Mouse (Mus musculus): Measurements from ENCODE around the gene Mlh1. TPM values are rescaled to one million over a fixed set of nuclear protein-coding genes. Genes with fewer than 3 reads are reported as not detected.

Gene Mlh1
- total RNA-seq, 2 experiments from 2014 or later: 4.4 to 8.7 TPM

DNA sequence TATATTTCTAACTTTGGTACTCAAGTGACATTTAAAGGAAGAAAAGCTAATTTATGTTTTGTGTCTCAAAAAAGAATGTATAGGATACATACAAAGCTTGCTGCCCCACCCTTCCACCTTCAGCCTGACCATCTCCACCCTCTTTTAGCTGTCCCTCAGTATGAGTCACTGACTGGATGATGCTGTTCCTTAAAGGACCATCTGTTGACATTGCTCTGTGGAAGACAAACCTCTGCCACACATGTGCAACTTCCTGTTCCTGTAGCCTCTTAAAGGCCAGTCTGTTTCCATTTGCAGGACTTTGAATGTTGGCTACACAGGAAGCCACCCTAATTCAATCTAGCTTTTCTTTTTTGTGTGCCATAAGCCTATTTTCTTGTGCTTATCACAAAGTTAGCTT, 55.2 kb downstream of the Mlh1 start:
- DNase-seq: no peak

DNA sequence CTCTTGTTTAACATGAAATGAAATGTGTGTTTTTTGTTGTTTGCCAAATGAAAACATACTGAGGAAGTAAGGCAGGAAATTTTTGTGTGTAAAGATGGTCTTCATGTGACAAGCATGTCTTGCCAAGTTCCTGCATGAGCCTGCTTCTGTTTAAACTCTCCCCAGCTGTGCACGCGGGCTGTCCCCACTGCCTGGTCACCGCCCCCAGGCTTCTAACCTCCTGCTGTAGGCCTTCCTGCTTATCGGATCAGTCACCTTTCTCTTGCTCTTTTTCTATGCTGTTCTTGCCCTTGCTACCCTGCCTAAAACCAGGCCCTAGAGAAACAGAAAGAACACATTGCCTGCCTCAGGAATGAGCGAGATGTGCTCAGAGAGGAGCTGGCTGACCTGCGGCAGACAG, 58.1 kb downstream of the Mlh1 start:
- no peak for DNase-seq

DNA sequence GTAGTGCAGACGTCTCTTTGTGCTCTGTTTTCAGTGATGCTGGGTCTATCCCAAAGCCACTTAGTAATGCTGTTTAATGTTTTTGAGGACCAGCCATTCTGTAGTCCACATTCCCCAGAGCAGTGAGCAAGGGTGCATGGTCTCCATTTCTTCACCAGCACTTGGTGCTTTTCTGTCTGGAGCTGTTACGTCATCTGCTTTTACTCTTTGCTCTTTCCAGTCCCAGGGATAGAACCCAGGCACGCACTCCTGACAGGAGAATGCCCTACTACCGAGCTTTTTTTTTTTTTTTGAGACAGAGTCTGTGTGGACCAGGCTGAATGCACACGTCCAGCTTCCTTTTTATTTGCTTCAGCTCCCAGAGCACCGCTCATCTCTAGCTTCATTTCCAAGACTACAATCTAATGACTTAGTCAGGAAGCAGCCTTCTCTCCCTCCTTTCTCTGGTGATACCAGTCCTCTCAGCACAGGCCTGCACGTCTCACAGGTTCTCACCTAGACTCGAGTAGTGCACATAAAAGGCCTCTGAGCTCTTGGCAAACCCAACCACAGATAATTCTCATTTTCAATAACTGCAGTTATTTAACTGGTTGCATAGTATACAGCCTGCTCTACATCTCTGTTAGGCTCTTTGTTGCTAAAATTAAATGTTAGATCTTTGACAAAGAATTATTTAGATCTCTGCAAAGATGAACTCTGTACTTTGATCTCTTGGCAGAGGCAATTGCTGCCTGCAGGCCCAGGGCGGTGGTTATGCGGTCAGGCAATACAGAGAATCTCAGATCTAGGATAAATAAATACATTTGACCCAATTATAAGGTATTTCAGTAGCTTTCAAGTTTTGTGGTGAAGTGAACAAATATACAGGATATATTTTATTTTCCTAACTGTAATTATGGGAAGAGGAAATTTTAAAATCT, 60.2 kb downstream of the Mlh1 start:
- no peak for DNase-seq

DNA sequence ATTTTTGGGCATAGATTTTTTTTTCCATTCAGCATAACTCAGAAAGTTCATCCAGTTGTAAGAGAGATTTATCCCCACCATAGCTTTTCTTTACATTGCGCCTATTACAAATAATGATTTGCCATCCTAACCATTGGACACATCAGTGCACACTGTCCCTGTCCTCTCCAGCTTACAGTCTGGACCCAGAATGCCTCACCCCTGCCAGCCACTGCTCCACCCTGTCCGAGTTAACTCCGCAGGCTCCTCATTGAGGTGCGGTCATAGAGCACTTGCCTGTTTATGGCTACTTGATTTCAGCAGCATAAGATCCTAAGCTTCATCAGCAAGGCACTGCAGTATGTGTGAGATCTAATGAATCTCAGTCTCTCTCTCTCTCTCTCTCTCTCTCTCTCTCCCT, 61.2 kb downstream of the Mlh1 start:
- DNase-seq: no peak

DNA sequence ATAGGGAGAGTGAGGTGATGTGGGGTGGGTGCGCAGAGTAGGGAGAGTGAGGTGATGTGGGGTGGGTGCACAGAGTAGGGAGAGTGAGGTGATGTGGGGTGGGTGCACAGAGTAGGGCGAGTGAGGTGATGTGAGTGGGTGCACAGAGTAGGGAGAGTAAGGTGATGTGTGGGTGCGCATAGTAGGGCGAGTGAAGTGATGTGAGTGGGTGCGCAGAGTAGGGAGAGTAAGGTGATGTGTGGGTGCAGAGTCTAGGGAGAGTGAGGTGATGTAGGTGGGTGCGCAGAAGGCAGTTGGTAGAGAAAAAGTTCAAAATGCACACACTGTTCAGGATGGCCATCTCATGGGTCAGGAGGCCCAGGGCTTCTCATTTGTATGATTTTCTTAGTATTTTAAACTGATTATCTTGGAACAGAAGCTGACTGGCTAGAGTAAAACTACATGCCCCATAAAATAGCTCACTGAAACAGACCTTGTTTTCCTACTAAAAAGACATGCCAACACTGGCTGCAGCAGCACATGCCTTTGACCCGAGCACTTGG, 62.4 kb downstream of the Mlh1 start:
- DNase-seq: no peak

DNA sequence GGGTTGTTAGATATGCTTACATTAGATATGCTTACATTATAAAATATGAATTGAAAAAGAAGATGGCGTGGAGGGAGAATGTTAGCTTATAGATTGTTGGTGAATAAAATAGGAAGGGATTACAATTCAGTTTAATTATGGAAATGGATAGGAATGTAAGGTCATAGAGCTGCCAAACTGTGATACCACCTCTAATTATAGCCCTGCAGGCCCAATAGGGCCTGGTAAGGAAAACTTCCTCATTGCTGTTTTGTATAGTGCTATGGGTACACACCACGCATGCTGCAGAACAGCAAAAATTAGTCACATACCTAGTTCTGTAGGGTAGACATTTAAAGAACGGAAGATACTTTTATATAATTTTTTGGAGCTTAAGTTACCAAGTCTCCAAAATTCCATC, 63.4 kb downstream of the Mlh1 start:
- DNase-seq: no peak

DNA sequence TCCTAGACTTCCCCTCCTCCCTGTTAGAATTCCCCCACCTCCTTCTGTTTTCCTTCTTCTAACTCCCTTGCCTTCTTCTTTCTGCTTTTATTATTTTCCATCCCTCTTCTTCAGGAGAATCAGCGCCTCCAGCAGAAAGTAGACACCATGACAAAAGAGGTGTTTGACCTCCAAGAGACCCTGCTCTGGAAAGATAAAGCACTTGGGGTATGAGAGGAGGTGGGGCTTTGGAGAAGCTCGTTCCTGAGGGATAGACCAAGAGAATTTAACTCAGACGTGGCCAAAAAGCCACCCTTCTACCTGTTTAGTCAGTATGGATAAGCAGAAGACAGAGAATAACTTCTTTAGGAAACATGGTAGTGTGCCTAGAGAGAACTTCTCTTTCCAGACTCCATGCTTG, 63.9 kb downstream of the Mlh1 start:
- DNase-seq: no peak

DNA sequence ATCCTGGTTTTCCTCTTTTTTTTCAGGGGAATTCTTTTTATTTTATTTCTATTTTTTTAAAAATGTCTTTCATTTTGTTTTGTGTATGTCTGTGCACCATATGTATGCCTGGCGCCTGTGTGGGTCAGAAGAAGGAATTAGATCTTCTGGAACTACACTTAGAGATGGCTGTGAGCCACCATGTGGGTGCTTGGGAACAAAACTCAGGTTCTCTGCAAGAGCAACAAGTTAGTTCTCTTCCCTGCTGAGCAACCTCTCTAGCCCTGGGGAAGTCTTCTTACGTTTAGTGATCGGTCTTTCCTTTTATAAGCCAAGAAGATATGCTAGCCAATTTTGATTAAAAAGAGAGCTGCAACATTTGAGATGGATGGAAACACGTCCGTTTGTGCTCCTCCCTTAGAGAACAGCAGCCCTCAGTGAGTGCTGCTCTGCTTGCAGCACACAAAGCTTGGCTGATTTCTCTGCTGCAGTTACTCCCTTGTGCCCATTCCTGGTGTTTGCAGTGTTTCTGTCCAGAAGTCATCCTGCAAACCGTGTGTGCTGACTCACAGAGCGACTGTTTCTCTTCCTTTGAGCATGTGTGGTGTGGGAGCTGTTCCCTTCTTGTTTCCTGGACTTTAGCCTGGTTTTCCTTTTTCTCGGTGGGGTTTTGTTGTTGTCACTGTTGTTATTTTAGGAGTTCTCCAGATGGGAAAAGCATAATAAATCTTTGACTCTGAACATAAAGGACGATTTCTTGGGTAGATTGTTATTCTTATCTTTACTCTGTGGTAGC, 66.8 kb downstream of the Mlh1 start:
- peak; percentile 33 for DNase-seq

DNA sequence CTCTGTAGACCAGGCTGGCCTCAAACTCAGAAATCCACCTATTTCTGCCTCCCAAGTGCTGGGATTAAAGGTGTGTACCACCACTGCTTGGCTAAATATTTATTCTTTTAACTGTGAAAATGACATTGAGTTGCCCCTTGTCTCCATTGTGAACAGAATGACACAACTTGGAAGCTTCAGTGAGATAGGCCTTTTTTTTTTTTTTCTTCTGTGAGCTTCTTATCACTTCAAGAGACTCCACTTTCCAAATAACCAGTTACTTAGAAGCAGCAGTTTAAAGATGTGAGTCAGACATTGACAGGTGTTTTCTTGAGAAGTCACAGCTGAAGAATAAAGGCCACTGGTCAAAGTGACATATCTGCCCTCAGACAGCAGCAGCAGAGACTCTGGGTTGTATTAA, 71.4 kb downstream of the Mlh1 start:
- DNase-seq: no peak

DNA sequence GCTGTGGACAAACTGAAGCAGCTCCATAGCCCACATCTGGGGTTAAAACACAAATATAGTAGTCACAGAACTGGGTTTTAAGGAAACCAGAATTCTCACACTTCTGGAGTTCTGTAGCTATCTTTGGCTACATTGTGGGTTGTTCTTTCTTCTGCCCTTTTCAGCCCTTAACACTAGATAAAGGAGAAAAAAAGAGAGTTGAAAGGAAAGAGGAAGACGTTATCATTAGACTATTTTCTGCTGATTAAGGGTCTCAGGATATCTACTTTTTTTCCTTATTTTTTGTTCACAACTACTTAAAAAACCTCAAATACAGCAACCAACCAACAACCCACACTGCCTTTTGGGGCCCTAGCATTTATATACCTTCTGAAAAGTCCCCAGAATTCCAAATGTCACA, 73.3 kb downstream of the Mlh1 start:
- DNase-seq: no peak

DNA sequence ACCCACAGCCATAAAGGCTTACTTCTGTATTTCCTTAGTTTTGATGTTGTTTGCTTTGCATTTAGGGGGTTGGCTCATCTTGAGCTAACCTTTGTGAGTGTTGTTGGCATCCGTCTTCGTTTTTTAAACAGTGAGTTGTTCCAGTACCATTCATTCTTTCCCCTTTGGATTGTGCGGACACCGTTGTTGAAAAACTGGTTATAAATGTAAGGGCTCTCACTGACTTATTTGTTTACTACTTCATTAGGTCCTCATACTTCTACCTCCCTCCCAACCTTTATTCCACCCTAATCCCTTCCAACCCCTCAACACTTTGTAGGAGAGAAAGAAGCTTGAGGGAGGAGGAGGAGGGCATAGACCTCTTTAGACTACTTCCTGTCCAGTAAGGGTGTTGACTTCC, 73.9 kb downstream of the Mlh1 start:
- no peak for DNase-seq

DNA sequence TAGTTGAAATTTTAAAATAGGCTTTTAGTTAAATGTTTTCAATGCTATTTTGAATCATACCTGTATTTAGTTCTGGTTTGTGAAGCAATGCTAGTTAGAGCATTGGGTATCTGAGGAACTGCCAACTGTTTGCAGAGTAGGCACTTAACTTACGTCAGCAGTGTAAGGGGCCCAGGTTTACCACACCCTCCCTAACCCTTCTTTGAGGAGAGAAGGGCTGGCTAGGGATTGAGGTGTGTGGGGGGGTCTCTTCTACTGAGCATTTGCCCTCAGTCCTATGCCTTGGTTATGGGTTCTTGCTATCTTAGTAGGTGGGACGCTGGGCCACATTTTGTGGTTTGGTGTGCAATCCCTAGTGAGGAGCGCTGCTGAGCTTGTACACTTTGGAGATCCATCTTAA, 74.5 kb downstream of the Mlh1 start:
- DNase-seq: no peak

DNA sequence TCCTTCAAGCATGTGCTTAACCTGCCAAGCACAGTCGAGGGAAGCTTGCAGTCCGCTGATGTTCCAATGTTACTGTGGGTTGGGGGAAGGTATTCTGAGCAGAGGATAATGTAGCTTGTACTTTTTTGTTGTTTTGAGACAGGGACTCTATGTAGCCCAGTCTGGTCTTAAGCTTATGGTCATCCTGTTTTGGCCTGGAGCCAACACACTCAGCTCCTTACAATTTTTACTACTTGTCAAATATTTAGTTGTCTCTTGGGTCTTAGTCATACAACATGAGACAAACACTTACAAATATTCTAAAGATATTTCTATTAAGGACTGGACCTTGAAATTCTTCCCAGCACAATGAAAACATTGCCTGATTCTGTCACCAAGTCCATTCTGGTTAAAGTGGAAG, 78.4 kb downstream of the Mlh1 start:
- no peak for DNase-seq

DNA sequence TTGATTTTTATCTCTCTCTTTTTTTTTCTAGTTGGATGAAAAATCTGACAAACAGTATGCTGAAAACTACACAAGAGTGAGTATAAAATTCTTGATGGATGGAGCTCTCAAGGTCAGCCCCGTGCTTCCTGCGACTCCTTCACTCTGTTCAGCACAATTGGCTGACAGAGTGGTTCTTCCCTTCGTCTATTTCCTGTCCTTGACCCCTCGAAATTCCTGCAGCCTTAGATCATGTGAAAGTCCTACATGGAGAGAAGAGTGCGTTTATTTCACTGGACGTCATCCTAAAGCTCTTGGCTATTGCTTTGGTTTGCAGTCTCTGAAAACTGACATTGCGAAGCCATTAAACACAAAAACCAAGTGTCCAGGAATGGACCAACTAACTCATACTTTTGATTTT, 82.9 kb downstream of the Mlh1 start:
- DNase-seq: no peak

DNA sequence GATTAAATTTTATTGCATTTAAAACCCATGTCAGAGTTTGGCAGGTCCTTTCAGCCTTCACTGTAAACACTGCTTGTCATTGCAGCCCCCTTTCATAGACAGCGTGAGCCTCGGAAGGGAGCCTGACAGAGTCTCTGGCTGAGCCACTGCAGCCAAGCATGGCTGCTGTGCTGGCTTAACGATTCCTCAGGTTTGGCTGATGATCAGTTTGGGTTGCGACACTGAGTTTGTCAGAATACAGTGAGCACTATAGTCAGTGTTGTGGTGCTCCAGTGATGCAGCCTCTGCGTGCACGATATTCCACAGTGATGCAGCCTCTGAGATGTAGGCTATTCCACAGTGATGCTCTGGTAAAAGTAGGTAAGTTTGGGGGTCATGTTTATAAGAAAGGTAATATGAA, 84.7 kb downstream of the Mlh1 start:
- DNase-seq: no peak

DNA sequence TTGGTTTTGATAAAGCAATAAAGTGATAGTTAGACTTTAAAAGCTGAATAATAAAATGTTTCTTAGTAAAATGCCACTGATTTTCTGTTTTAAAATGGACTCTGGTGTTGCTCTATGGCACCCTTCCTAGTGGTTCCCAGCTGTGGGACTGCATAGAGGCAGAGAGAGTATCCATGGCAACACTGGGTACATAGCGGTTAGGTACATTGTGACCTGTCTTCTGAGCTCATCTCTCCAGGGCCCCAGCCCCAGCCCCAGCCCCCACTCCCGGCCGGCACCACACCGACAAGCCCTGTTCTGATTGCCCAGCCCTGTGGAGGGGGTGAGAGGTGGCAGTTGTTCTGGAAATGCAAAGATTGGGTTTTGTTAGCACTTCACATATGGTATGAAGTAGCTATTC, 86.7 kb downstream of the Mlh1 start:
- peak; percentile 12 for DNase-seq

DNA sequence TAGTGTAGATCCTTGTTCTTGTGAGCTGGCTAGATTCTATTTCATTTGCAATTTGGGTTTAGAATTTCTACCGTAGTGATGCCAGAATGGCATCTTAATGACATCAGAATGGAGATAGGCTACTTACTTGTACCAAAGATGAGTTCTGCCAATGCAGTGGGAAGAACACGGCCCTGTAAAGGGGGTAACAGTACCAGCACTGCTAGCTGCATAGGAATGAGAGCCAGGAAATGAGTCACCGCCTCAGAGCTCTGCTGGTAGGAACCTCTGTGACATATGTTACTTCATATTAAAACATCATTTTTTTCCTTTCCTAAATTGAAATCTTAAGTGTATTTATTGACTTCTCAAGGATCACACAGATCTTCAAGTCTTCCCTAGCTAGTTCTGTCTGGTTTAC, 89.4 kb downstream of the Mlh1 start:
- DNase-seq: no peak

DNA sequence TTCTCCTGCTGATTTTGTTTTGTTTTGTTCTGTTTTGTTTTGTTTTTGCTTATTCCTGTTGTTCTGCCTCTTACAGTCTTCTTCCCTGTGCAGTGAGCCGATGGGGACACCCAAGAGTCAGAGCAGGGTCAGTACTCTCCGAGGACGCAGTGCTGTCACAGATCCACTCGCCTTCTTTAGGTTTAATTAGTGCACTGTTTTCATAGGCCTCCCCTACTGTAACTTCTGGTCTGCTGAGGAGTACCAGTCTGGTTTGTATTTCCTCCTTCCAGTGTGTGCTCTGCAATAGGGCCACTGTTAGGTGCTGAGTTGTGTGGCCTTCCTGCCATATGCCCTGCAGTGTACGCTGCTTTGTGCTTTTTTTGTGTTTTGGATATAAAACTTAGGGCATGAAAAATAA, 92.6 kb downstream of the Mlh1 start:
- DNase-seq: no peak

Other genes with a start within 250 kb of the Mlh1 start
- 1 to 10 TPM; 4.3 to 4.4 TPM for gene Ccrl2, start 214.3 kb downstream of the Mlh1 start, total RNA-seq (2021)
- 10 to 100 TPM; 63.6 to 71.3 TPM for gene Lrrfip2, start 154.2 kb downstream of the Mlh1 start, total RNA-seq (2021)
- 10 to 100 TPM; 18.8 to 19.2 TPM for gene Epm2aip1, start 138 bp upstream of the Mlh1 start, total RNA-seq (2021)
- under 1 TPM; 0.05 to 0.19 TPM for gene Trank1, start 39.9 kb upstream of the Mlh1 start, total RNA-seq (2021)
- under 1 TPM; 0.59 to 0.69 TPM for gene Dclk3, start 167.3 kb upstream of the Mlh1 start, total RNA-seq (2021)

Measured in gastrocnemius, postnatal 25 days (tissue).